Mouse (Mus musculus) gastrocnemius, postnatal 10 days (tissue): ENCODE measurements around the gene Ric8b. TPM values are rescaled to one million over a fixed set of nuclear protein-coding genes. Genes with fewer than 3 reads are reported as not detected.

Experiments used
- DNase-seq: peaks from one replicate; pipeline ENCODE4 v3.0.0; 2021; ENCODE audit warnings: mixed read lengths
- total RNA-seq, 2 experiments: library from RNA; stranded (reverse); gene quantifications; 2 replicates each; pipeline ENCODE4 v1.2.3; 2021

Gene Ric8b
- total RNA-seq, 2 experiments from 2014 or later, result 42.0 to 48.3 TPM

- DNase-seq, result no peak
Observed at GRCm38 (mm10) chr10:85006573-85007310, 89.3 kb downstream of the Ric8b start.

- DNase-seq, result no peak
Observed at GRCm38 (mm10) chr10:85007861-85008840, 90.7 kb downstream of the Ric8b start.

GRCm38 (mm10) chr10:85011066-85011465 lies 93.7 kb downstream of the Ric8b start:
- DNase-seq, result no peak

- peak; percentile 29 for DNase-seq
Observed at GRCm38 (mm10) chr10:85013464-85013863, 96.0 kb downstream of the Ric8b start.

- no peak for DNase-seq
Observed at GRCm38 (mm10) chr10:85013924-85014428, 96.6 kb downstream of the Ric8b start.

- DNase-seq, result no peak
Observed at GRCm38 (mm10) chr10:85014456-85014976, 97.1 kb downstream of the Ric8b start.

- no peak for DNase-seq
Observed at GRCm38 (mm10) chr10:85022647-85023312, 105.4 kb downstream of the Ric8b start.

GRCm38 (mm10) chr10:85023313-85023666 lies 105.9 kb downstream of the Ric8b start:
- no peak for DNase-seq

- DNase-seq, result no peak
Observed at GRCm38 (mm10) chr10:85025799-85026424, 108.5 kb downstream of the Ric8b start.

GRCm38 (mm10) chr10:85027619-85028175 lies 110.3 kb downstream of the Ric8b start:
- DNase-seq, result peak; percentile 68

- DNase-seq, result no peak
Observed at GRCm38 (mm10) chr10:85035131-85035725, 117.8 kb downstream of the Ric8b start.

- no peak for DNase-seq
Observed at GRCm38 (mm10) chr10:85038147-85038546, 120.7 kb downstream of the Ric8b start.

GRCm38 (mm10) chr10:85038852-85039251 lies 121.4 kb downstream of the Ric8b start:
- DNase-seq, result no peak

- no peak for DNase-seq
Observed at GRCm38 (mm10) chr10:85044191-85044711, 126.8 kb downstream of the Ric8b start.

GRCm38 (mm10) chr10:85044732-85045720 lies 127.6 kb downstream of the Ric8b start:
- peak; percentile 45 for DNase-seq

- no peak for DNase-seq
Observed at GRCm38 (mm10) chr10:85046585-85046984, 129.2 kb downstream of the Ric8b start.

GRCm38 (mm10) chr10:85048008-85048407 lies 130.6 kb downstream of the Ric8b start:
- no peak for DNase-seq

GRCm38 (mm10) chr10:85050668-85051208 lies 133.3 kb downstream of the Ric8b start:
- DNase-seq, result no peak

- no peak for DNase-seq
Observed at GRCm38 (mm10) chr10:85052451-85052850, 135.0 kb downstream of the Ric8b start.
